Mouse (Mus musculus) adrenal gland, postnatal 4 days (tissue): Measurements from ENCODE around the gene Hist1h3h. TPM values are rescaled to one million over a fixed set of nuclear protein-coding genes. Genes with fewer than 3 reads are reported as not detected.

Experiments
- microRNA-seq: library from miRNA; unstranded; fragments of <30 nt; microRNA quantifications from one replicate; pipeline ENCODE4 v1.2.0, GENCODE M21; 2021
- total RNA-seq, 2 experiments: library from RNA; stranded (reverse); gene quantifications; 2 replicates each; pipeline ENCODE4 v1.2.3; 2021

The Hist1h3h gene
- total RNA-seq, 2 experiments from 2014 or later = 643 to 717 TPM

Small RNA genes within 50 kb of the gene (microRNA-seq; reads per million reads assigned to microRNA genes)
- gene Gm44357 (not detected), gene Gm44367 (not detected), gene Gm44454 (not detected)

Other genes with a start within 250 kb of the Hist1h3h start
- gene Nkapl, start 249.2 kb upstream of the Hist1h3h start, total RNA-seq = 1 to 10 TPM; 1.8 TPM
- gene Zkscan4, start 238.8 kb upstream of the Hist1h3h start, total RNA-seq = 1 to 10 TPM; 6.1 to 6.5 TPM
- not detected for gene Gm10065, start 238.2 kb upstream of the Hist1h3h start, total RNA-seq
- gene AK157302, start 222.4 kb upstream of the Hist1h3h start, total RNA-seq = 1 to 10 TPM; 9.0 to 10.0 TPM
- 10 to 100 TPM; 83.5 to 90.6 TPM for gene Gm11273, start 216.2 kb upstream of the Hist1h3h start, total RNA-seq
- gene Zkscan8, start 186.5 kb upstream of the Hist1h3h start, total RNA-seq = 10 to 100 TPM; 27.8 to 30.2 TPM
- gene Olfr1366, start 174.9 kb upstream of the Hist1h3h start, total RNA-seq = not detected
- not detected for gene Olfr1535, start 157.8 kb upstream of the Hist1h3h start, total RNA-seq
- gene Olfr1364, start 135.9 kb upstream of the Hist1h3h start, total RNA-seq = not detected
- gene Olfr1362, start 103.6 kb upstream of the Hist1h3h start, total RNA-seq = not detected
- gene Olfr11, start 75.1 kb upstream of the Hist1h3h start, total RNA-seq = under 1 TPM in 1 of 2 experiments, not detected in 1; 0.08 TPM
- not detected for gene Olfr1361, start 54.3 kb upstream of the Hist1h3h start, total RNA-seq
- not detected for gene Olfr1360, start 40.3 kb upstream of the Hist1h3h start, total RNA-seq
- not detected for gene Olfr1359, start 19.5 kb upstream of the Hist1h3h start, total RNA-seq
- 100 to 1,000 TPM; 453 to 539 TPM for gene Hist1h2bl, start 1.5 kb upstream of the Hist1h3h start, total RNA-seq
- gene Hist1h2ai, start 1.2 kb upstream of the Hist1h3h start, total RNA-seq = 100 to 1,000 TPM; 319 to 362 TPM
- 100 to 1,000 TPM; 142 to 169 TPM for gene Hist1h2bm, start 4.4 kb downstream of the Hist1h3h start, total RNA-seq
- gene Hist1h4j, start 17.4 kb downstream of the Hist1h3h start, total RNA-seq = 100 to 1,000 TPM in 1 of 2 experiments, 10 to 100 TPM in 1; 89.5 to 116 TPM
- 1,000 to 10,000 TPM; 1,000 to 1,309 TPM for gene Hist1h4k, start 32.8 kb downstream of the Hist1h3h start, total RNA-seq
- gene Hist1h2ak, start 36.2 kb downstream of the Hist1h3h start, total RNA-seq = 100 to 1,000 TPM; 172 to 196 TPM
- 100 to 1,000 TPM; 256 to 306 TPM for gene Hist1h2bn, start 36.5 kb downstream of the Hist1h3h start, total RNA-seq
- 100 to 1,000 TPM; 315 to 390 TPM for gene Hist1h1b, start 63.0 kb downstream of the Hist1h3h start, total RNA-seq
- gene Hist1h3i, start 65.7 kb downstream of the Hist1h3h start, total RNA-seq = 100 to 1,000 TPM; 511 to 579 TPM
- gene Hist1h2an, start 69.6 kb downstream of the Hist1h3h start, total RNA-seq = 100 to 1,000 TPM; 122 to 129 TPM
- 100 to 1,000 TPM; 192 to 223 TPM for gene Hist1h2bp, start 69.8 kb downstream of the Hist1h3h start, total RNA-seq
- 100 to 1,000 TPM; 352 to 396 TPM for gene Hist1h2bq, start 92.5 kb downstream of the Hist1h3h start, total RNA-seq
- 100 to 1,000 TPM; 477 to 608 TPM for gene Hist1h2ao, start 92.8 kb downstream of the Hist1h3h start, total RNA-seq
- gene Hist1h4m, start 94.1 kb downstream of the Hist1h3h start, total RNA-seq = 100 to 1,000 TPM; 742 to 886 TPM
- 100 to 1,000 TPM; 144 to 157 TPM for gene Hist1h4n, start 114.5 kb downstream of the Hist1h3h start, total RNA-seq
- gene Hist1h2ap, start 115.8 kb downstream of the Hist1h3h start, total RNA-seq = 100 to 1,000 TPM; 329 to 379 TPM
- 100 to 1,000 TPM; 346 to 390 TPM for gene Hist1h2br, start 116.1 kb downstream of the Hist1h3h start, total RNA-seq
- gene Zfp184, start 227.4 kb downstream of the Hist1h3h start, total RNA-seq = 1 to 10 TPM; 3.8 to 4.7 TPM